Mouse (Mus musculus): ENCODE measurements around the gene Myo5c. TPM values are rescaled to one million over a fixed set of nuclear protein-coding genes. Genes with fewer than 3 reads are reported as not detected.

Gene Myo5c
- polyA plus RNA-seq, 1 experiment from 2014 or later: 0.85 TPM

DNA sequence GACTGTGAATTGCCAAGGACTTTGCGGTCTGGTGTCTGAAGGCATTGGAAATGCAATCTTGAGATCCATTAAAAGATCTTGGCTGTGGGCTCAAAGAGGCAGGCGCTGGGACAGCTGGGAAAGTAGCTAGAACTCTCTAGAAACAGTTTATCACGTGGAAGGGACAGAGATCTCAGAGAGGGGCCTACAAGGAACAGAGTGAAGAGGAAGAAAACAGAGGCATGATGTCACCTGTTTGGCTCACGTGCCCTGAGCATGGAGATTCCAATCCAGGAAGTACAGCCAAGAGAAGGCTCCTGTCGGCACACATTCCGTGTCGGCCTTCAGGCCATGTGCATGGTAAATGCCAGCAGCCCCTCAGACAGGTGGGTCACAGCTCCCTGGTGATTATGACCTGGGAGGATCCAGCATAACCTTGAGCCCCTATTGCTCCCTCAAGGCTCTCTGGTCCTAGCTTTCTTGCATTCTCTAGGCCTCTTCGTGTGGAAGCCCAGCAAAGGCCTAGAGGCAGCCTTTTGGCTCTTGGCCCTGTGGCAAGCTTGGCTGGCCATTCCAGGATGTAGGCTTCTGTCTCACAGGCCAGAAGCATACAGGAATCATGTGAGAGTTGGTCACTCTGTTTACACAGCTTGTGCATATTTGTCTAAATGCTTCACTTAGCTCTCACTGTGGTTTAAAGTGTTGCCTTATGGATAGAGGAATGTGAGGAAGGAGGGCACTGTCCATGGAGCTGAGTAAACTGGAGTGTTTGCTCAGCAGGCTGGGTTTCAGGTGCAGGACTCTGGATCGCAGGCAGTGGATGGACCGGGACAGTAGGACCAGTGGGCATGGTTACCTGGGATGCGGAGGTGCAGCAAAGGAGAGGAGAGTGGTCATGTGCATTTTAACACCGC, 4.8 kb downstream of the Myo5c start:
- WGBS: 80% methylated on average over 12 of the region's 12 CpGs
- no peaks in the 10 kb centered on the region for H3K36me3 ChIP-seq (ENCODE audit: control insufficient read depth, insufficient read depth, low read length)
- DNase-seq (ENCODE audit: low spot score): no peak
- peaks cover 29% of the 10 kb centered on the region for H3K27me3 ChIP-seq (replicated peaks; ENCODE audit: control insufficient read depth, insufficient read depth, low read length)
- H3K27ac ChIP-seq (ENCODE audit: low read depth, low read length): no peak overlapping the region
- no peak overlapping the region for H3K4me2 ChIP-seq
- no peak overlapping the region for H3K4me3 ChIP-seq (ENCODE audit: low read depth, low read length)
- no peak overlapping the region for H3K9ac ChIP-seq (ENCODE audit: low read depth, low read length)
- no peaks in the 10 kb centered on the region for H3K9me3 ChIP-seq (ENCODE audit: control insufficient read depth, low read length)
- peak; percentile 36; the same call in 1 of the 2 replicates for ATAC-seq (replicated peaks; ENCODE audit: low FRiP score)
- H3K4me1 ChIP-seq (replicated peaks; ENCODE audit: control insufficient read depth, insufficient read depth, low read length): peaks cover 7% of the 10 kb centered on the region

DNA sequence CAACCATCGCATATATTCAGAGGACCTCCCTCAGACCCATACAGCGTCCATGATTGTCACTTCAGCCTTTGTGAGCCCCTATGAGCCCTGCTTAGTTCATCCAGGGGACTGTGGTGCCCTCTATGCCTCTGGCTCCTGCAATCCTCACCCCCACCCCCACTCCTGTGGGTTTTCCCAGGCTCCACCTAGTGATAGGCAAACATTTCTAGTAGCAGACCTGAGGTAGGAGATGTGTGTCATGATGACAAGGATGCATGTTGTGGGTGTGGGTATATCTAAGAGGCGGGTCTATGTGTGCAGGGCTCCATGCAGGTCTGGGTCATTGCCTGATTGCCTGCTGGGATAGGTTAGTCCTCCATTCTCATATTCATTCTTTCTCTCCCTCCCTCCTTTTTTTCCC, 6.4 kb downstream of the Myo5c start:
- 70% methylated on average over 3 of the region's 3 CpGs for WGBS
- no peaks in the 10 kb centered on the region for H3K4me1 ChIP-seq (replicated peaks; ENCODE audit: control insufficient read depth, insufficient read depth, low read length)
- H3K27ac ChIP-seq (ENCODE audit: low read depth, low read length): no peak overlapping the region
- no peak overlapping the region for H3K4me3 ChIP-seq (ENCODE audit: low read depth, low read length)
- no peak for DNase-seq (ENCODE audit: low spot score)
- no peaks in the 10 kb centered on the region for H3K9me3 ChIP-seq (ENCODE audit: control insufficient read depth, low read length)
- H3K36me3 ChIP-seq (ENCODE audit: control insufficient read depth, insufficient read depth, low read length): no peaks in the 10 kb centered on the region
- H3K27me3 ChIP-seq (replicated peaks; ENCODE audit: control insufficient read depth, insufficient read depth, low read length): peaks cover 14% of the 10 kb centered on the region
- H3K9ac ChIP-seq (ENCODE audit: low read depth, low read length): no peak overlapping the region
- ATAC-seq (replicated peaks; ENCODE audit: low FRiP score): no peak
- H3K4me2 ChIP-seq: no peak overlapping the region

DNA sequence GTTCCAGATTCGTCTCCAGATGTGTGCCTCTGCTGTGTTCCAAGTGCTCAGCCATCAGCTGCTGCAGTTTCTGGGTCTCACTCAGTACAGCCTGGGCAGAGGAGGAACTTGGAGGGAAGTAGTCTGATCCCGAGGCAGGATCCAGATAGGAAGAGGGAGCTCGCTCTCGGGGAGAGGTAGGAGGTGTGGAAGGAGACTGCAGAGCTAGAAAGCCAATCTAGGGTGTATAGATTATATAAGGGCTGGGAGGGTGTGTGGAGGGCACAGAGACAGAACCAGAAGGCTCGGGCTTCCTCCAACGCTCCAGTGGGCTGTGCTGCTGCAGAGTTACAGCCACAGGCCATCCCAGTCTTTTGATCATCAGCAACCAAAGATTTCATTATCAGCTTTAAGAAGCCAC, 11.2 kb downstream of the Myo5c start:
- Histone ChIP-seq H3K4me2 (no peak overlapping the region), H3K36me3 (ENCODE audit: control insufficient read depth, insufficient read depth, low read length) (no peaks in the 10 kb centered on the region), H3K4me1 (replicated peaks; ENCODE audit: control insufficient read depth, insufficient read depth, low read length) (no peaks in the 10 kb centered on the region), H3K9ac (ENCODE audit: low read depth, low read length) (no peak overlapping the region), H3K9me3 (ENCODE audit: control insufficient read depth, low read length) (no peaks in the 10 kb centered on the region), H3K27ac (ENCODE audit: low read depth, low read length) (no peak overlapping the region), H3K4me3 (ENCODE audit: low read depth, low read length) (no peak overlapping the region), H3K27me3 (replicated peaks; ENCODE audit: control insufficient read depth, insufficient read depth, low read length) (no peaks in the 10 kb centered on the region; the same call in 1 of the 2 replicates)
- no peak for DNase-seq (ENCODE audit: low spot score)
- 57% methylated on average over 6 of the region's 6 CpGs for WGBS
- ATAC-seq (replicated peaks; ENCODE audit: low FRiP score): no peak

DNA sequence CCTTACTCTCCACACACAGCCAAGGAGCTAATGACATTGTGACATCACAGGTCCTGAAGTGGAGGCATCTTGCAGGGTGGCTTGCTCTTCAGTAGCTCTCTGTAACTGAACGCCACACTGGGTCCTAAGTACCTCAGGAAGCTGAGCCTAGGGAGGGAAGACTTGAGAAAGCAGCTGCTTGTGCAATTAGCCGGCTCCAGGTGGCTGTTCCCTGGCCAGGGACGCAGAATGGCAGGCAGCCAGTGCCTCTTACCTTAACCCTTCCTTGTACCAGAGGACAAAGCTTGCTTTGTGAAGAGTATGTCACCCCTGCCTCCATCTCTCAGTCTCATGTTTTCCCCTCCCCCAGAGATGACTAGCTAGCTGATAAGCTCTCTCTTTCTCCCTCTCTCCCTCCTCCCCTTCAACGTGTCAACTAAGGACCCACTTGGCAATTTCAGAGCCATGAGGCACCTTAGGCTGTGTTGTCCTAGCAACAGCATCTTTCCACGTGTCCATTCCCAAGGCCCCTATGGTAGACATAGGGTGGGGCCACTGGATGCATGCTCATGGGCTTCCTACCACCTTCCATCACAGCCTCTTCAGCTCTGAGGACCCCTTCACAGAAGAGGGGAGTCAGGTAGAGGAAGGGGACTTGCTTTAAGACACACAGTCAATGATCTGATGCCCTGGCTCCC, 12.0 kb downstream of the Myo5c start:
- DNase-seq (ENCODE audit: low spot score) (no peak), ATAC-seq (replicated peaks; ENCODE audit: low FRiP score) (no peak)
- no peak overlapping the region for H3K4me2 ChIP-seq
- H3K4me3 ChIP-seq (ENCODE audit: low read depth, low read length): no peak overlapping the region
- H3K27ac ChIP-seq (ENCODE audit: low read depth, low read length): no peak overlapping the region
- 29% methylated on average over 5 of the region's 5 CpGs for WGBS
- H3K27me3 ChIP-seq (replicated peaks; ENCODE audit: control insufficient read depth, insufficient read depth, low read length): no peaks in the 10 kb centered on the region; the same call in 1 of the 2 replicates
- H3K9ac ChIP-seq (ENCODE audit: low read depth, low read length): no peak overlapping the region
- no peaks in the 10 kb centered on the region for H3K36me3 ChIP-seq (ENCODE audit: control insufficient read depth, insufficient read depth, low read length)
- H3K9me3 ChIP-seq (ENCODE audit: control insufficient read depth, low read length): no peaks in the 10 kb centered on the region
- H3K4me1 ChIP-seq (replicated peaks; ENCODE audit: control insufficient read depth, insufficient read depth, low read length): no peaks in the 10 kb centered on the region

DNA sequence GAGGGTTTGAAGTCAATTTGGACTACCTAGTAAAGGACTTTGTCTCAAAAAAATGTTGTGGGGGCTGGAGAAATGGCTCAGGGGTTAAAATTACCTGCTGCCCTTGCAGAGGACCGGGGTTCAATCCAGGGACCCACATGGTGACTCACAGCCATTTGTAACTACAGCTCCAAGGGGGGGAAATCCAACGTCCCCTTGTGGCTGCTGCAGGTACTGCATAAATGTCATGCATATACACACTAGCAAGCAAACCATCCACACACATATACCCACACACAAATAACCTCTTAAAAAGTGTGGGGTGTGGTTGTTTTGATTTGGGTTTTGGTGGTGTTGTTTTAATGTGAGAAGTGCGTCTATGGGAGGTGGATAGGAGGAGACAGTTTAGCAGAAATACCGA, 12.7 kb downstream of the Myo5c start:
- H3K4me3 ChIP-seq (ENCODE audit: low read depth, low read length): no peak overlapping the region
- no peak overlapping the region for H3K27ac ChIP-seq (ENCODE audit: low read depth, low read length)
- H3K4me1 ChIP-seq (replicated peaks; ENCODE audit: control insufficient read depth, insufficient read depth, low read length): no peaks in the 10 kb centered on the region
- DNase-seq (ENCODE audit: low spot score) (no peak), ATAC-seq (replicated peaks; ENCODE audit: low FRiP score) (no peak)
- 65% methylated on average over 4 of the region's 4 CpGs for WGBS
- H3K27me3 ChIP-seq (replicated peaks; ENCODE audit: control insufficient read depth, insufficient read depth, low read length): no peaks in the 10 kb centered on the region; the same call in 1 of the 2 replicates
- no peaks in the 10 kb centered on the region for H3K9me3 ChIP-seq (ENCODE audit: control insufficient read depth, low read length)
- no peaks in the 10 kb centered on the region for H3K36me3 ChIP-seq (ENCODE audit: control insufficient read depth, insufficient read depth, low read length)
- H3K9ac ChIP-seq (ENCODE audit: low read depth, low read length): no peak overlapping the region
- H3K4me2 ChIP-seq: no peak overlapping the region

DNA sequence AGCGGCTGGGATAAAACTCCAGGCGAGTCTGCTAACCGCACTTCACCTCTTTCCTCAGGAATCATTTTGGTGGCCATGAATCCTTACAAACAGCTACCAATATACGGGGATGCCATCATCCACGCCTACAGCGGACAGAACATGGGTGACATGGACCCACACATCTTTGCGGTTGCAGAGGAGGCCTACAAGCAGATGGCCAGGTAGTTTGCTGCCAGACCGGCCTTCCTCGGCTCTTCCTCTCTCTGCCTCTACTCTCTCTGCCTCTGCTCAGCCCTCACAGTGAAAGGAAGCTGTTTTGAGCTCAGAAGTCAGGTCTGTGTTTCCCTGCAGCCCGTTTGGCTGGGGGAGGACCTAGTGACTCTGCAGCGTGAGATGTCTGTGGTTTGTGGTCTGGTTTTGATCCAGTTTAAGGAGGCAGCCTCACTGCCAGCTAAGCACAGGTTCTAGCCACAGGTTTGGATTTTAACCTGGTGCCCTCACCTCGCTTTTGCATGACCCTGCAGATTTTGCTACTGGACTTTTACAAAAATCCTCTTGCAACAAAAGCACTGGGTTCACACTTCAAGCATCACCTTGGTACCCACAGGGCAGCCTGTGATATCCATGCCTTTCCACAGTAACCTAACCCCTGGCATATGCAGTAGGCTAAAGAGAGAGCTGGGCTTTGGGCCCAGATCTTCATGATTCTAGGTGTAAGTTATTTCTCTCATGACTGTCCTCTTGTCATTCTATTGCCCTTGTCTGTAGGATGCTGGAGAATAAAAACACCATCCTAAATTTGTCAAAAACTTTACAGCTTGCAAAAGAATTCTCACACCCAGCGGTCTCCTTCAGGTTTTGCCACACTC, 14.5 kb downstream of the Myo5c start:
- DNase-seq (ENCODE audit: low spot score) (no peak), ATAC-seq (replicated peaks; ENCODE audit: low FRiP score) (no peak)
- no peak overlapping the region for H3K27ac ChIP-seq (ENCODE audit: low read depth, low read length)
- no peak overlapping the region for H3K4me2 ChIP-seq
- no peaks in the 10 kb centered on the region for H3K4me1 ChIP-seq (replicated peaks; ENCODE audit: control insufficient read depth, insufficient read depth, low read length)
- H3K27me3 ChIP-seq (replicated peaks; ENCODE audit: control insufficient read depth, insufficient read depth, low read length): no peaks in the 10 kb centered on the region; the same call in 1 of the 2 replicates
- H3K9ac ChIP-seq (ENCODE audit: low read depth, low read length): no peak overlapping the region
- no peak overlapping the region for H3K4me3 ChIP-seq (ENCODE audit: low read depth, low read length)
- no peaks in the 10 kb centered on the region for H3K9me3 ChIP-seq (ENCODE audit: control insufficient read depth, low read length)
- WGBS: 76% methylated on average over 13 of the region's 13 CpGs
- no peaks in the 10 kb centered on the region for H3K36me3 ChIP-seq (ENCODE audit: control insufficient read depth, insufficient read depth, low read length)

DNA sequence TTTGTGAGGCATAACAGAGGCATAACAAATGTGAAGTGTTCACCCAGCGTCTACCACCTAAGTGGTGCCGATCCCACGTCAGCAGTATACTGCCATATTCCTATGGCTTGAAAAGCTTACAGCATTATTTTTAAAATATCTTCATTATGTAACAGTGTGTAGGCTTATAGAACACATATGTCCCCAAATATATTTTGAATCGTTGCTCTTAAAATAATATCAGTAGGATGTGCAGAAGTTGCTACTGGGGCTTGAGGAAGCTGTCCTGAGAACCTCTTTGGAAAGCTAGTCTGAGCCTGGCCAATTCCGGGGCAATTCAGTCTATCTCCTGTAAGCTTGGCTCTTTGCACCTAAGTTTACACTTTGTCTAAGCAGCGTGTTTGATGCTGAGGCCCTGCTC, 16.1 kb downstream of the Myo5c start:
- no peaks in the 10 kb centered on the region for H3K9me3 ChIP-seq (ENCODE audit: control insufficient read depth, low read length)
- no peaks in the 10 kb centered on the region for H3K4me1 ChIP-seq (replicated peaks; ENCODE audit: control insufficient read depth, insufficient read depth, low read length)
- no peaks in the 10 kb centered on the region for H3K36me3 ChIP-seq (ENCODE audit: control insufficient read depth, insufficient read depth, low read length)
- no peak for ATAC-seq (replicated peaks; ENCODE audit: low FRiP score)
- no peak overlapping the region for H3K27ac ChIP-seq (ENCODE audit: low read depth, low read length)
- no peak for DNase-seq (ENCODE audit: low spot score)
- H3K4me3 ChIP-seq (ENCODE audit: low read depth, low read length): no peak overlapping the region
- no peak overlapping the region for H3K9ac ChIP-seq (ENCODE audit: low read depth, low read length)
- WGBS: 82% methylated on average over 6 of the region's 6 CpGs
- no peak overlapping the region for H3K4me2 ChIP-seq
- H3K27me3 ChIP-seq (replicated peaks; ENCODE audit: control insufficient read depth, insufficient read depth, low read length): no peaks in the 10 kb centered on the region; the same call in 1 of the 2 replicates

DNA sequence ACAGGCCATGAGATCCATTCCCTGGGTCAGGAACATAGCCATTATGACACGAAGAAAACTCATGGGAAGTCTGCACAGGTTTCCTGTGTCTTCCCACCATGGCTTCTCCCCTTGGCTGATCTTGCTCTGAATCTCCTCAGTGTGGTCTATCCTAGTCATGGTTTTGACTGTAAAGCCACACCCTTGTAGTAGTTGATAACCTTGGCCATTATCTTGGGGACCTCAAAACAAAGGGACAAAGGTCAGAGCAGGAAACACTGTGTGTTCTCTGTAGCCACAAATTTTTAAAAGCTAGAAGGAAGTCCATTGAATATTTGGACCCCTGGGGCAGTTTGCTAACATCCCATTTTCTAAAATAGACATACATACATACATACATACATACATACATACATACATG, 16.5 kb downstream of the Myo5c start:
- Histone ChIP-seq H3K27me3 (replicated peaks; ENCODE audit: control insufficient read depth, insufficient read depth, low read length) (no peaks in the 10 kb centered on the region; the same call in 1 of the 2 replicates), H3K4me2 (no peak overlapping the region), H3K4me3 (ENCODE audit: low read depth, low read length) (no peak overlapping the region), H3K9me3 (ENCODE audit: control insufficient read depth, low read length) (no peaks in the 10 kb centered on the region), H3K27ac (ENCODE audit: low read depth, low read length) (no peak overlapping the region), H3K9ac (ENCODE audit: low read depth, low read length) (no peak overlapping the region), H3K36me3 (ENCODE audit: control insufficient read depth, insufficient read depth, low read length) (no peaks in the 10 kb centered on the region), H3K4me1 (replicated peaks; ENCODE audit: control insufficient read depth, insufficient read depth, low read length) (no peaks in the 10 kb centered on the region)
- ATAC-seq (replicated peaks; ENCODE audit: low FRiP score): no peak
- WGBS: 44% methylated on average over 1 of the region's 1 CpGs
- DNase-seq (ENCODE audit: low spot score): no peak
